Mouse (Mus musculus) E14TG2a.4 (cell line): Measurements from ENCODE around the gene Noto.

ENCODE experiments used
- CTCF ChIP-seq: conservative IDR thresholded peaks from 2 replicates; pipeline ENCODE4 v1.5.1; 2014; ENCODE audit warnings: low read length
- POU5F1 ChIP-seq: IDR thresholded peaks from 2 replicates; pipeline ENCODE4 v1.6.1; 2014; ENCODE audit warnings: low read length, borderline replicate concordance

- TF ChIP-seq CTCF (peak; percentile 85), POU5F1 (no peak)
Measured at GRCm38 (mm10) chr6:85380201-85380900, 43.3 kb upstream of the Noto start.
